Mouse (Mus musculus): ENCODE measurements at regions not wholly inside any gene's neighbourhood (a gene's known extent, or its start where the extent isn't known, plus 50 kb on each side); places are given as distances from the start of the nearest gene placed in this dataset.

DNA sequence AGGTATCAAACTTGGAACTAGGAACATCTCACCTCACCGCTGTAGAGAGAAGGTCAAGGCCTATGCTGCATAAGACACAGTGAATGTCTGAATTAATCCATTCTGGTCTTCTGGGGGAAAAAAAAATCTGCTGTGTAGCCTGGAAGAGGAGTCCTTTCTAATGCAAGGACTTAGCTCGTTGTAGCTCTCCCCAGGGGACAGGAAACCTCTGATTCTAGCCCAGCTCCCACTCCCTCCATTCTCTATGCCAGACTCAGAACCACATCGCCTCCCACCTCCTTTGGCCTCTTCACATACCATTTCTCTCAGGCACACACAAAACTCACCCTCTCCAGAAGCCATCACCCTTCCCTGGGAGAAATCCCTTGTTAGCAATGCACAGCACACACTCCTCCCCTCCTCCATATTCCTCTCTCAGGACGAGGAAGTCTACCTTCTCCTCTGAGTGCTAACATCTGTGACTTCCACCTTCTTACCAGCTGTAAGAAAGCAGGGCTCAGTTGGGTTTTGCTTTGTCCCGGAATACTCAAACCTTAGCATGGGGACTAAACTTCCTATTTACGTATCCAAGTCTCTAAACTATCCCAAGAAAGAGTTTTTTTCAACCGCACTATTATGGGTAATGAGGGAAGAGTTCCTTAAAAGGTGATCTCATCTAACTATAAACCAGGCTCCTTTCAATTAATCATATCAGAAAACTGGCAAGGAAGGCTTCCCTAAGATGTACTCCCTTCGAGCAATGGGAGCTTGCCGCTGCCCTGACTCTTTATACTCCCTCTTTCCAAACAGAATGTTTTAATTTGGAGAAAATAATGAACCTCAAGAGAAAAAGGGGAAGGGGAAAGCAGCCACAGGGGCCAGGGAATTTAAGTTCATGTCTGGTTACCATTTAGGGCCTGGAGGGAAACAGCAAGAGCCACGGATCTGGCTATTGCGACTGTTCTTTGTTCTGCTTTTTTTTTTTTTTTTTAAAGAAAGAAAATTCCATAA, 167.2 kb upstream of the Dapk1 start:
- DNase-seq = no peak

GRCm38 (mm10) chr13:60435333-60435732, 166.4 kb upstream of the Dapk1 start:
- DNase-seq = no peak

- no peak for DNase-seq
These were observed 163.6 kb upstream of the Dapk1 start for GRCm38 (mm10) chr13:60438177-60438576.

DNA sequence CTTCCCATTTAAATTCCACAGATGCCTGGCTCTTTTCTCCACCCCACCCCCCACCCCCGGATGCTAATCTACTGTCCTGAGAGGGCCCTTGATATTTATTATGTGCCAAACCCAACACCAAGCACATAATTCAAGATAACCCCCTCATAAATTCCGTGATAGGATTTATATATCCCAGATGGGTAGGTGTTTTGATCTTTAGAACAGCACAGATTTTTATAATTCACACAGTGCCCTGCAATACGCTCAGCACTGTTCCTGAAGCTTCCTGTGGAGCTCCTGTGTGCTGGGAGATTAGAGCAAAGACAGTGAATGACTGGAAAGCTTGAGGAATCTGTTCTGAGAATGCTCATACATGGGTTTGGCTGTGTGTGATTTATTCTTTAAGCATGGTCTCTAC, 161.2 kb upstream of the Dapk1 start:
- no peak for DNase-seq

DNA sequence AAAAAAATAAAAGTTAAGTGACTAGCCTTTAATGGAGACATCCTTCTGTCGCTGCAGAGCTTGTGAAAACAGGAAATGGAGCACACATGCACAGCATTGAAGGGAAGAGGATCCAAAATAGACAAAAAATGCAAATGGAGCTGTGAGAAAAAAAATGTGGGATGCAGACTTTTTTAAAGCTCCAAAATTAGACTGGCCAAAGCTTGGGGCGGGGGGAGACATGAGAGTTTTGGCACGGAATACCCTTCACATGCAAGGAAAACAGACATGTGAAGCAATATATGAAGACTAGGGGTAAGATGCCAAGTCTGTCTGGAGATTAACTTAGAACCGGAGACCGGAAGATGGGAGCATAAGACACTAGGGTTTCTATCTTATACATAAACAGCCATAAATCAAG, 156.6 kb upstream of the Dapk1 start:
- DNase-seq = no peak

- no peak for DNase-seq
These were observed 154.8 kb upstream of the Dapk1 start for GRCm38 (mm10) chr13:60446926-60447325.

- DNase-seq = no peak
These were observed 150.8 kb upstream of the Dapk1 start for GRCm38 (mm10) chr13:60450721-60451506.

GRCm38 (mm10) chr13:60453821-60454483, 147.8 kb upstream of the Dapk1 start:
- no peak for DNase-seq

GRCm38 (mm10) chr13:60455033-60455619, 146.6 kb upstream of the Dapk1 start:
- no peak for DNase-seq

DNA sequence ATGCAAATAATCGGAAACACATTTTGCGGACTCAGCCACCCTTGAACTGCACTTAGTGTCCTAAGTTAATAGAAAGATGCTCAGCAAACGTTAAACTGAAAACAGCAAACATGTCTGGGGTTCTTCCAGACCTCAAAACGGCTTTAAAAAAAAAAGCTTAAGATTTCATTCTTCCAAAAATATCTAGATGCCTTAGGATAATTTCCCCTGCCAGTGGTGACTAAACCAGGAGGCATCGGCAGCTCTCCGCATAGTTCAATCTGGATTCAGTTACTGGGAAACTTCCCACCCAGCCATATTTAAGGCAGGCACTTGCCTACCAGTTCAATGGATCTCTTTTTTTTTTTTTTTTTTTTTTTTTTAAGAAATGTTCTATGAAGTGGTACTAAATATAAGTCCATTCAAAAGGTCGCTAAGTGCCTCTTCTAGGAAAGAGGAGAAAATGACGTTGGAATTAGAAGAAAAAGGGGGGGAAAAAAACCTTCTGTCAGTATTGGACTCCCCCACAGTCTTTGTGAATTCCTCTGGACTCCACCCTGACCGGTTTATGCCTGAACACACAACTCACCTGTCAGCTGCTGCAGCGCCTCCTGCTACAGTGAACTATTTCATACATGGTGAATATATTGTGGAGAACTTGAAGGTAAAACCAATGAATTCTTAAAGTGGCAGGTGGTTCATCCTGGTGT, 145.7 kb upstream of the Dapk1 start:
- DNase-seq = no peak

GRCm38 (mm10) chr13:60457277-60457676, 144.5 kb upstream of the Dapk1 start:
- DNase-seq = no peak

DNA sequence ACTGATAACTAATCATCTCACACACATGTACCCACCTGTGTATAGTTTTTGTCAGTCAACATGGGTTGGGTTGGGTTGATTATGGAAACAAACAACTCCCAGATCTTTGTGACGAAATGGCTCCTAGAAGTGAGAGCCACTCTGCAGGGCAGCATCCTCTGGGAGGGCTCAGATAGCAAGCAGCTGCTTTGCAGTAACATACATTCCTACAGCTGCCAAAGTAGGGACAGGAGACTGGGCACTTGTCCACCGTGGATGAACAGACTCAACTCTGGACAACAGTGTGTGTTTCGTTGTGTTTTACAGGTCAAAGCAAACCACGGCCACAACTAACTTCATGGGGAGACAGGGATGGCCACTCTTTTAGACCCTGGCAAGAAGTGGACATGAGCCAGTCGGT, 142.7 kb upstream of the Dapk1 start:
- no peak for DNase-seq

GRCm38 (mm10) chr13:60466553-60467313, 135.0 kb upstream of the Dapk1 start:
- DNase-seq = no peak

- DNase-seq = peak; percentile 54 to 68
These were observed 133.7 kb upstream of the Dapk1 start for GRCm38 (mm10) chr13:60467821-60468579.

DNA sequence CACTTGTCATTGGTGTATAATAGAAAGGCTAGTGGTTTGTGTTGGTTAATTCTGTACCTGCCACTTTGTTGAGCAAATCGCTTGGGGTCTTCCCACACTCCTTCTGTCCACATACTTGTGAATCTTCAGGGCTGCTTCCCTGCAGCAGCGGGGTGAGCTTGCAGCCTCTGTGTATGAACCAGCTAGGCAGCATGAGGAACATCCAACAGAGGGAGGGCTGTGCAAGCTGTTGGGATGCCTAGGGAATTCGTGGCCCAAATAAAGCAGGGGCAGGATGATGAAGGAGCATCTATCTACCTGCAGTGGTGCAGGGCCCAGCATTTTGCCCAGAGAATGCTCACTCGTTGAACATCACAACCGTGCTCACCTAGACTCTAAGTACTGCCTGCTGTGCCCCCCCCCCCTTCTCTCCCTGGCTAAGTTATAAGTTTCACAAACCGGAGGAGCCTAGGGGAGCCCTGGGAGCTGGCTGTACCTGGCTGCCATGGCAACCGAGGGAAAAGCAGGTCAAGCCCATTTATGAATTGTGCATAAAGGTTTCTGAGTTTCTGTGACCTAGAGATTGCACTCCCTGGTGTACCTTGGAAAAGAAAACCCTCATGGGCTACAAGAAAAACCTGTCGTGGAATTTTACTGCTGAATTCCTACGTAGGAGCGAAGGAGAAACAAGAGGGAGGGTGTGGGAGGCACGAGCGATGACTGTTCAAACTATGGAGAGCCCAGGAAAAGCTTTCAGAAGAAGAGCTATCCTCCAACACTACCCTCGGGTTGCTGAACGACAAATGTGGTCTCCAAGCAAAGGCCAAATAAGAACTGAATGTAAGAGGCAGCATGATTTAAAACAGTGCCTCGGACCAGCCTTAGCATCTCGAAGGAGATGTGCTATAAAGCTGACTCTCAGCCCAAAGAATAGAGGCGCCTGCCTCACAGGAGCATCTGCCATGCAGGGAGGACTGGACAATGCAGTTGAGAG, 131.0 kb upstream of the Dapk1 start:
- no peak for DNase-seq

GRCm38 (mm10) chr13:60471602-60472001, 130.1 kb upstream of the Dapk1 start:
- DNase-seq = no peak

DNA sequence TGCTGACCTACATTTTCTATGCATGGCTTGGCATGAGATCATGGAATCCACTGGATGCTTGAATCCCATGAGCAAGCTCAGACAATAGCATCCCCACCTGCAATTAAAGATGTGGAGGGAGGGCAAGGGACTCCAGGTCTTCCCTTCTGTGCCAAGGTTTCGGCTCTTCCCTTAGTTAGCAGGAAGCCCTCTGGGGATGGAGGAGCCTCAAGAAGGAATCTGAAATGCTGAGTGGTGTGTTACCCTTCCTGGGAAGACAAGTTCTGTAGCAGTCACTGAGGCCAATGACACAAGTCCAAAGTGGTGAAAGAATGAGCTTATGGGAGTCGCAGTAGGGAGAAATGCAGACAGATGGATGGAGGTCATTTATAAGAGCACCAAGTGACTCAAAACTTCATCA, 125.4 kb upstream of the Dapk1 start:
- DNase-seq = no peak

- DNase-seq = no peak
These were observed 123.4 kb upstream of the Dapk1 start for GRCm38 (mm10) chr13:60478301-60478700.
